Mouse (Mus musculus): Measurements from ENCODE around the gene Car10.

GRCm38 (mm10) chr11:93431482-93431881 is 333.7 kb downstream of the Car10 start:
- no peak for TF ChIP-seq CTCF (IDR thresholded peaks at IDR 0.05 in 2 of 3, conservative IDR thresholded peaks at IDR 0.05 in 1 of 3; ENCODE audit: control insufficient read depth in 1 of 3, insufficient read depth in 1 of 3, low read depth in 2 of 3, low read length in 3 of 3, poor library complexity in 1 of 3, severe bottlenecking in 1 of 3)
- TF ChIP-seq MAZ (IDR thresholded peaks at IDR 0.05; ENCODE audit: low read depth, low read length): no peak

Data from MEL (cell line).